Mouse (Mus musculus) adrenal gland, postnatal 4 days (tissue): ENCODE measurements at regions not wholly inside any gene's neighbourhood (a gene's known extent, or its start where the extent isn't known, plus 50 kb on each side); places are given as distances from the start of the nearest gene placed in this dataset.

Experiments used
- DNase-seq, 2 experiments: peaks; one replicate each; pipeline ENCODE4 v3.0.0; 2021 to 2022; ENCODE audit warnings: low spot score in 2 of 2, mixed read lengths in 2 of 2

GRCm38 (mm10) chr13:92973791-92974190 is 129.2 kb downstream of the Mtx3 start:
- no peak for DNase-seq

GRCm38 (mm10) chr13:92986719-92987553 is 142.4 kb downstream of the Mtx3 start:
- peak; percentile 28 to 46 for DNase-seq

- DNase-seq = no peak
Observed at GRCm38 (mm10) chr13:92987691-92988090, 143.1 kb downstream of the Mtx3 start.

- no peak for DNase-seq
Observed at GRCm38 (mm10) chr13:92988600-92988999, 144.0 kb downstream of the Mtx3 start.

DNA sequence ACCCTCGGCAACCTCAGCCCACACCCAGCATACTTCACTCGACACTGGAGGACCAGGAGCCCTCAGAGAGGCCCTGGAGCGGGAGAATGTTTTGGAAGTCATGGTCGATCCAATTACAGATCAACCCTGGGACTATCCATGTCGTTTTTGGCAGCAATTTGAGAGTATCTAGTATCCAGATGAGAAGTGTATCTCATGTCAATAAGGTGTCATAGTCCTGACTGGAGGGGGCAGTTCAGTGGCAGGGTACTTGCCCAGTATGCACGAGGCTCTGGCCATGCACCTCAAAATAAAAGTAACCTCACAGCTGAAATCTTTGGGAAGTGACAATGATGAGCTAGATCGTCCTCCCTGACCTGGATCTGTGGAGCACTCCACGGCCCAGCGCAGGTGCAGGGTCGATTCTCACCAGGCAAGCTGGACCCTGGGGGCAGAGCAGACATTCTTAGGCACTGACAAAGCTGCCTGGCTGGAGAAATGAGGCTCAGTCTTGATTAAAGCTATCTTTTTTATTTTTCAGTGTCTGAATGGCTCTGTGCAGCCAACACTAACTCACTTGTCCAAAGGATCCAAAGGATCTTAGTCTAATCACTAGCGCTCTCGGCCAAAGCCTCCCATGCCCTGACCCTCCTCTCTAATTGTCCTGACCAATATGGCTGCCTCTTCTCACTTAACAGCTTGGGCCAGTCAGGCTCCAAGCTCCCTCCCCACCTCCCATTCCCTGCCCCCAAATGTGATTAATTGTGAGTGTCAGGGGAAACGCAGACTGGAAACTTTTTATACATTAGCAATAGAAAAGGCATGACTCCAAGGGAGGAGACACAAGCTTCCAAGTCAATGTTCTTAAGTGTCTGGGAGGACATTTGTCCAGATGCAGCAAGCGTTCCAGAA is 146.0 kb downstream of the Mtx3 start:
- DNase-seq = no peak
